Mouse (Mus musculus) bone marrow macrophage, adult 2 months (primary cell): ENCODE measurements around the gene Hacl1.

Experiments
- CTCF ChIP-seq: IDR thresholded peaks from 2 replicates; pipeline ENCODE4 v1.5.1; 2012; ENCODE audit warnings: low read depth, mild to moderate bottlenecking, low read length, moderate library complexity
- POLR2A ChIP-seq: IDR thresholded peaks from 2 replicates; pipeline ENCODE4 v1.6.1; 2012; ENCODE audit warnings: mild to moderate bottlenecking, low read depth, low read length, borderline replicate concordance

- no peak for TF ChIP-seq CTCF
- TF ChIP-seq POLR2A, result no peak
Measured at GRCm38 (mm10) chr14:31572561-31573175, 68.4 kb downstream of the Hacl1 start.
